Mouse (Mus musculus) kidney, postnatal 0 days (tissue): ENCODE measurements at regions not wholly inside any gene's neighbourhood (a gene's known extent, or its start where the extent isn't known, plus 50 kb on each side); places are given as distances from the start of the nearest gene placed in this dataset.
"Not testable (repeated sequence)": the region's sequence is repeated elsewhere in the genome, so short reads cannot be mapped to it uniquely, and the experiment has no call there.

Source experiments
- ATAC-seq: fragments of 200-750 bp; cut with Nextera tagmentation; replicated peaks from 2 replicates; pipeline ENCODE4 v1.8.0; 2017; ENCODE audit warnings: low read depth, moderate number of reproducible peaks, moderate TSS enrichment, moderate library complexity; ENCODE audit not compliant: low FRiP score
- DNase-seq: peaks from one replicate; pipeline ENCODE4 v3.0.0-alpha.2; 2016; ENCODE audit warnings: low spot score
- H3K27ac ChIP-seq: fragments of 300-500 bp; sonication (generic); 2 replicates; pipeline ENCODE4 v1.5.1; 2014; ENCODE audit warnings: mild to moderate bottlenecking
- H3K27me3 ChIP-seq: fragments of 300-500 bp; sonication (generic); 2 replicates; pipeline ENCODE4 v1.6.1; 2014; ENCODE audit warnings: low read length, mixed read lengths; ENCODE audit not compliant: insufficient read depth
- H3K36me3 ChIP-seq: fragments of 300-500 bp; sonication (generic); 2 replicates; pipeline ENCODE4 v1.6.1; 2014; ENCODE audit warnings: low read length, mixed read lengths; ENCODE audit not compliant: insufficient read depth
- H3K4me1 ChIP-seq: fragments of 300-500 bp; sonication (generic); replicated peaks from 2 replicates; pipeline ENCODE4 v1.6.1; 2014; ENCODE audit warnings: antibody characterized with exemption, low read length, mixed read lengths; ENCODE audit not compliant: insufficient read depth
- H3K4me2 ChIP-seq: fragments of 300-500 bp; sonication (generic); 2 replicates; pipeline ENCODE4 v1.6.1; 2014; ENCODE audit warnings: mild to moderate bottlenecking, low read length, moderate library complexity, mixed read lengths
- H3K4me3 ChIP-seq: fragments of 300-500 bp; sonication (generic); replicated peaks from 2 replicates; pipeline ENCODE4 v1.5.1; 2014; ENCODE audit warnings: low read depth, low read length
- H3K9ac ChIP-seq: fragments of 300-500 bp; sonication (generic); 2 replicates; pipeline ENCODE4 v1.6.1; 2014; ENCODE audit warnings: low read depth, low read length
- H3K9me3 ChIP-seq: fragments of 300-500 bp; sonication (generic); replicated peaks from 2 replicates; pipeline ENCODE4 v1.6.1; 2016; ENCODE audit warnings: low read length, inconsistent platforms, mixed read lengths
- CTCF ChIP-seq: IDR thresholded peaks from 2 replicates; pipeline ENCODE4 v1.5.1; 2016; ENCODE audit warnings: antibody characterized with exemption, low read depth, mild to moderate bottlenecking, moderate library complexity
- WGBS: fragments of 180-500 bp; shearing (Covaris S2); extraction: QIAGEN DNeasy Blood & Tissue Kit; methylation state at CpG from one replicate; pipeline ENCODE4 v1.1.7; 2014; 5-methylcytosine and 5-hydroxymethylcytosine counted together

GRCm38 (mm10) chr8:26627191-26627891 lies 349.8 kb upstream of the Zfp703 start:
- no peak for TF ChIP-seq CTCF
- Histone ChIP-seq H3K27ac (no peak overlapping the region), H3K9ac (no peak overlapping the region), H3K27me3 (no peaks in the 10 kb centered on the region), H3K4me1 (peaks cover 11% of the 10 kb centered on the region), H3K4me3 (no peak overlapping the region), H3K4me2 (peak overlapping the region; percentile 35; the same call in 1 of the 2 replicates), H3K36me3 (no peaks in the 10 kb centered on the region), H3K9me3 (no peaks in the 10 kb centered on the region)
- ATAC-seq: peak; percentile 80
- 16% methylated on average over 18 of the region's 18 CpGs for WGBS
- DNase-seq: peak; percentile 89

- Histone ChIP-seq H3K36me3 (no peaks in the 10 kb centered on the region), H3K9ac (no peak overlapping the region), H3K27me3 (no peaks in the 10 kb centered on the region), H3K4me1 (peaks cover 7% of the 10 kb centered on the region; the same call in 1 of the 2 replicates), H3K4me3 (no peak overlapping the region), H3K27ac (no peak overlapping the region), H3K4me2 (no peak overlapping the region), H3K9me3 (no peaks in the 10 kb centered on the region)
- ATAC-seq (no peak), DNase-seq (no peak)
- WGBS: 87% methylated on average over 2 of the region's 2 CpGs
- no peak for TF ChIP-seq CTCF
These were observed 346.6 kb upstream of the Zfp703 start for GRCm38 (mm10) chr8:26630544-26630943.

- no peak overlapping the region for H3K4me2 ChIP-seq
- no peak overlapping the region for H3K27ac ChIP-seq
- 57% methylated on average over 1 of the region's 1 CpGs for WGBS
- no peaks in the 10 kb centered on the region for H3K4me1 ChIP-seq
- no peaks in the 10 kb centered on the region for H3K9me3 ChIP-seq
- H3K9ac ChIP-seq: no peak overlapping the region
- no peak overlapping the region for H3K4me3 ChIP-seq
- H3K36me3 ChIP-seq: no peaks in the 10 kb centered on the region
- TF ChIP-seq CTCF: no peak
- DNase-seq (no peak), ATAC-seq (no peak)
- H3K27me3 ChIP-seq: no peaks in the 10 kb centered on the region
These were observed 341.4 kb upstream of the Zfp703 start for GRCm38 (mm10) chr8:26635701-26636100.

- H3K4me2 ChIP-seq, ATAC-seq, H3K9ac ChIP-seq, H3K27me3 ChIP-seq, H3K4me1 ChIP-seq, H3K4me3 ChIP-seq, H3K36me3 ChIP-seq, H3K9me3 ChIP-seq, H3K27ac ChIP-seq, DNase-seq: not testable (repeated sequence)
- WGBS: 56% methylated on average over 7 of the region's 7 CpGs
These were observed 331.8 kb upstream of the Zfp703 start for GRCm38 (mm10) chr8:26645375-26645774.

GRCm38 (mm10) chr8:26650287-26650686 lies 326.8 kb upstream of the Zfp703 start:
- 30% methylated on average over 1 of the region's 1 CpGs for WGBS
- no peak for DNase-seq
- no peak for TF ChIP-seq CTCF
- no peak overlapping the region for H3K27ac ChIP-seq
- no peaks in the 10 kb centered on the region for H3K36me3 ChIP-seq
- peaks cover 5% of the 10 kb centered on the region; the same call in 1 of the 2 replicates for H3K27me3 ChIP-seq
- no peak for ATAC-seq
- H3K9me3 ChIP-seq: no peaks in the 10 kb centered on the region
- H3K4me1 ChIP-seq: no peaks in the 10 kb centered on the region
- H3K4me2 ChIP-seq: no peak overlapping the region
- no peak overlapping the region for H3K9ac ChIP-seq
- H3K4me3 ChIP-seq: no peak overlapping the region

GRCm38 (mm10) chr8:26655897-26656296 lies 321.2 kb upstream of the Zfp703 start:
- no peaks in the 10 kb centered on the region for H3K9me3 ChIP-seq
- no peak overlapping the region for H3K4me2 ChIP-seq
- no peaks in the 10 kb centered on the region for H3K36me3 ChIP-seq
- no peaks in the 10 kb centered on the region for H3K4me1 ChIP-seq
- peaks cover 5% of the 10 kb centered on the region; the same call in 1 of the 2 replicates for H3K27me3 ChIP-seq
- WGBS: 5% methylated on average over 8 of the region's 8 CpGs
- TF ChIP-seq CTCF: no peak
- H3K9ac ChIP-seq: no peak overlapping the region
- DNase-seq (no peak), ATAC-seq (peak; percentile 29; the same call in 1 of the 2 replicates)
- H3K27ac ChIP-seq: no peak overlapping the region
- H3K4me3 ChIP-seq: no peak overlapping the region
